Mouse (Mus musculus): ENCODE results near the gene Cop1.

The Cop1 gene

GRCm38 (mm10) chr1:159254906-159255685 lies 23.0 kb downstream of the Cop1 start:
- Histone ChIP-seq H3K4me3 (replicated peaks; ENCODE audit: low read length) (no peak overlapping the region), H3K36me3 (ENCODE audit: insufficient read depth, low read length) (peaks cover 36% of the 10 kb centered on the region), H3K27me3 (ENCODE audit: insufficient read depth, low read length) (no peaks in the 10 kb centered on the region), H3K4me1 (replicated peaks; ENCODE audit: low read depth, low read length) (peaks cover 3% of the 10 kb centered on the region; the same call in 1 of the 2 replicates), H3K9me3 (ENCODE audit: low read length) (no peaks in the 10 kb centered on the region)
- TF ChIP-seq NANOG (IDR thresholded peaks at IDR 0.05; ENCODE audit: borderline replicate concordance, low read length) (no peak), CTCF (conservative IDR thresholded peaks at IDR 0.05; ENCODE audit: low read length) (no peak), POU5F1 (IDR thresholded peaks at IDR 0.05; ENCODE audit: borderline replicate concordance, low read length) (no peak)

- no peak for TF ChIP-seq NANOG (IDR thresholded peaks at IDR 0.05; ENCODE audit: borderline replicate concordance, low read length)
- no peak for TF ChIP-seq CTCF (conservative IDR thresholded peaks at IDR 0.05; ENCODE audit: low read length)
- TF ChIP-seq POU5F1 (IDR thresholded peaks at IDR 0.05; ENCODE audit: borderline replicate concordance, low read length): no peak
- peaks cover 3% of the 10 kb centered on the region; the same call in 1 of the 2 replicates for H3K4me1 ChIP-seq (replicated peaks; ENCODE audit: low read depth, low read length)
- H3K36me3 ChIP-seq (ENCODE audit: insufficient read depth, low read length): peaks cover 33% of the 10 kb centered on the region
- H3K4me3 ChIP-seq (replicated peaks; ENCODE audit: low read length): no peak overlapping the region
- H3K9me3 ChIP-seq (ENCODE audit: low read length): no peaks in the 10 kb centered on the region
- no peaks in the 10 kb centered on the region for H3K27me3 ChIP-seq (ENCODE audit: insufficient read depth, low read length)
Observed at GRCm38 (mm10) chr1:159256543-159256942, 24.4 kb downstream of the Cop1 start.

GRCm38 (mm10) chr1:159263820-159264219 lies 31.7 kb downstream of the Cop1 start:
- peaks cover 22% of the 10 kb centered on the region for H3K36me3 ChIP-seq (ENCODE audit: insufficient read depth, low read length)
- no peak for TF ChIP-seq CTCF (conservative IDR thresholded peaks at IDR 0.05; ENCODE audit: low read length)
- no peak for TF ChIP-seq POU5F1 (IDR thresholded peaks at IDR 0.05; ENCODE audit: borderline replicate concordance, low read length)
- no peak for TF ChIP-seq NANOG (IDR thresholded peaks at IDR 0.05; ENCODE audit: borderline replicate concordance, low read length)
- H3K4me1 ChIP-seq (replicated peaks; ENCODE audit: low read depth, low read length): no peaks in the 10 kb centered on the region
- no peaks in the 10 kb centered on the region for H3K9me3 ChIP-seq (ENCODE audit: low read length)
- H3K4me3 ChIP-seq (replicated peaks; ENCODE audit: low read length): no peak overlapping the region
- no peaks in the 10 kb centered on the region for H3K27me3 ChIP-seq (ENCODE audit: insufficient read depth, low read length)

GRCm38 (mm10) chr1:159280072-159280471 lies 48.0 kb downstream of the Cop1 start:
- H3K9me3 ChIP-seq (ENCODE audit: low read length): no peaks in the 10 kb centered on the region
- no peaks in the 10 kb centered on the region for H3K27me3 ChIP-seq (ENCODE audit: insufficient read depth, low read length)
- no peak for TF ChIP-seq POU5F1 (IDR thresholded peaks at IDR 0.05; ENCODE audit: borderline replicate concordance, low read length)
- TF ChIP-seq NANOG (IDR thresholded peaks at IDR 0.05; ENCODE audit: borderline replicate concordance, low read length): no peak
- TF ChIP-seq CTCF (conservative IDR thresholded peaks at IDR 0.05; ENCODE audit: low read length): no peak
- no peak overlapping the region for H3K4me3 ChIP-seq (replicated peaks; ENCODE audit: low read length)
- no peaks in the 10 kb centered on the region for H3K4me1 ChIP-seq (replicated peaks; ENCODE audit: low read depth, low read length)
- H3K36me3 ChIP-seq (ENCODE audit: insufficient read depth, low read length): peaks cover 24% of the 10 kb centered on the region

GRCm38 (mm10) chr1:159281861-159282260 lies 49.7 kb downstream of the Cop1 start:
- Histone ChIP-seq H3K9me3 (ENCODE audit: low read length) (no peaks in the 10 kb centered on the region), H3K36me3 (ENCODE audit: insufficient read depth, low read length) (peaks cover 27% of the 10 kb centered on the region), H3K4me1 (replicated peaks; ENCODE audit: low read depth, low read length) (no peaks in the 10 kb centered on the region), H3K27me3 (ENCODE audit: insufficient read depth, low read length) (no peaks in the 10 kb centered on the region), H3K4me3 (replicated peaks; ENCODE audit: low read length) (no peak overlapping the region)
- TF ChIP-seq CTCF (conservative IDR thresholded peaks at IDR 0.05; ENCODE audit: low read length): no peak
- TF ChIP-seq NANOG (IDR thresholded peaks at IDR 0.05; ENCODE audit: borderline replicate concordance, low read length): no peak
- TF ChIP-seq POU5F1 (IDR thresholded peaks at IDR 0.05; ENCODE audit: borderline replicate concordance, low read length): no peak

- Histone ChIP-seq H3K4me1 (replicated peaks; ENCODE audit: low read depth, low read length) (no peaks in the 10 kb centered on the region), H3K36me3 (ENCODE audit: insufficient read depth, low read length) (peaks cover 25% of the 10 kb centered on the region), H3K4me3 (replicated peaks; ENCODE audit: low read length) (no peak overlapping the region), H3K27me3 (ENCODE audit: insufficient read depth, low read length) (no peaks in the 10 kb centered on the region), H3K9me3 (ENCODE audit: low read length) (no peaks in the 10 kb centered on the region)
- TF ChIP-seq CTCF (conservative IDR thresholded peaks at IDR 0.05; ENCODE audit: low read length) (0 out of 2 replicates have a peak, but pooled peaks have one; percentile 7), NANOG (IDR thresholded peaks at IDR 0.05; ENCODE audit: borderline replicate concordance, low read length) (no peak), POU5F1 (IDR thresholded peaks at IDR 0.05; ENCODE audit: borderline replicate concordance, low read length) (no peak)
Observed at GRCm38 (mm10) chr1:159286833-159287232, 54.7 kb downstream of the Cop1 start.

- H3K4me3 ChIP-seq (replicated peaks; ENCODE audit: low read length): no peak overlapping the region
- H3K36me3 ChIP-seq (ENCODE audit: insufficient read depth, low read length): peaks cover 32% of the 10 kb centered on the region
- H3K9me3 ChIP-seq (ENCODE audit: low read length): no peaks in the 10 kb centered on the region
- no peaks in the 10 kb centered on the region for H3K27me3 ChIP-seq (ENCODE audit: insufficient read depth, low read length)
- H3K4me1 ChIP-seq (replicated peaks; ENCODE audit: low read depth, low read length): peaks cover 22% of the 10 kb centered on the region
- TF ChIP-seq POU5F1 (IDR thresholded peaks at IDR 0.05; ENCODE audit: borderline replicate concordance, low read length) (no peak), CTCF (conservative IDR thresholded peaks at IDR 0.05; ENCODE audit: low read length) (peak; percentile 40)
Observed at GRCm38 (mm10) chr1:159290219-159290618, 58.1 kb downstream of the Cop1 start.

- H3K9me3 ChIP-seq (ENCODE audit: low read length): no peaks in the 10 kb centered on the region
- TF ChIP-seq CTCF (conservative IDR thresholded peaks at IDR 0.05; ENCODE audit: low read length) (no peak), POU5F1 (IDR thresholded peaks at IDR 0.05; ENCODE audit: borderline replicate concordance, low read length) (no peak), NANOG (IDR thresholded peaks at IDR 0.05; ENCODE audit: borderline replicate concordance, low read length) (no peak)
- H3K4me3 ChIP-seq (replicated peaks; ENCODE audit: low read length): no peak overlapping the region
- peaks cover 30% of the 10 kb centered on the region for H3K36me3 ChIP-seq (ENCODE audit: insufficient read depth, low read length)
- peaks cover 22% of the 10 kb centered on the region for H3K4me1 ChIP-seq (replicated peaks; ENCODE audit: low read depth, low read length)
- no peaks in the 10 kb centered on the region for H3K27me3 ChIP-seq (ENCODE audit: insufficient read depth, low read length)
Observed at GRCm38 (mm10) chr1:159290859-159291258, 58.7 kb downstream of the Cop1 start.
